Mouse (Mus musculus) brain, adult 10 weeks (tissue): ENCODE measurements around the gene Slc6a21. TPM values are rescaled to one million over a fixed set of nuclear protein-coding genes. Genes with fewer than 3 reads are reported as not detected.

Source experiments
- polyA plus RNA-seq: library from polyadenylated mRNA; stranded (reverse); fragments of 350-450 nt; fragmentation: Illumina TruSeq; extraction: RNeasy Lipid Tissue Mini Kit (QIAGEN cat#74804); gene quantifications from one replicate; pipeline ENCODE4 v1.2.3, GENCODE M21; 2015; ENCODE audit warnings: low read depth, low replicate concordance

Gene Slc6a21
- polyA plus RNA-seq: not detected

DNA sequence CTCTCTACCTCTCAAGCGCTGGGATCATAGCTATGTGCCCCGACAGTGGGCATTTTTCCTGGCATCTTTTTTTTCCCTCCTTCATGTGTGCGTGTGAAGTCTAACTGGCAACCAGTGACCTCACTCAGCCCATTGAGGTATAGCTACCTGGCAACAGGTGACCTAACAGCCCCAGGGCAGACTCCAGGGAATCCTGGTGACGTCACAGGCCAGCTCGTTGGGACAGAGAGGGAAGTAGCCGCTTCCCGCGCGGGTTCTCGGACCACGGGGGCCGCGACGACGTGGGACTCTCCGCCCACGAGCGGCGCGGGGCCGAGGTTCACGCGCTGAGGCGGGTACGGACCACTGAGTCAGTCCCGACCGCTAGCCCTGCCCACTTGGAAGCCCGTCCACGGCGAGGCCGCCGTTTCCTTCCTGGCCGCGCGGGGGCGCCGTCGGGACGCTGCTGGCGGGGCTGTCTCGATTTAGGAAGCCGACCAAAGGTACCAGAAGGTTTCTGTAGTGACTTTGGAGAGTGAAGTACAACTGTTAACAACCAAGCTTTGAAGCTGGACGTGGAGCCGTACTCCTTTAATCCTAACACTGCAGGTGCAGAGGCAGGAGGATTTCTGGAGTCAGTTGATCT lies at the start of gene Slc6a21:
Gene Slc6a21, plus strand, starts transcription at position 378 of the 625 bp plus-strand sequence.

DNA sequence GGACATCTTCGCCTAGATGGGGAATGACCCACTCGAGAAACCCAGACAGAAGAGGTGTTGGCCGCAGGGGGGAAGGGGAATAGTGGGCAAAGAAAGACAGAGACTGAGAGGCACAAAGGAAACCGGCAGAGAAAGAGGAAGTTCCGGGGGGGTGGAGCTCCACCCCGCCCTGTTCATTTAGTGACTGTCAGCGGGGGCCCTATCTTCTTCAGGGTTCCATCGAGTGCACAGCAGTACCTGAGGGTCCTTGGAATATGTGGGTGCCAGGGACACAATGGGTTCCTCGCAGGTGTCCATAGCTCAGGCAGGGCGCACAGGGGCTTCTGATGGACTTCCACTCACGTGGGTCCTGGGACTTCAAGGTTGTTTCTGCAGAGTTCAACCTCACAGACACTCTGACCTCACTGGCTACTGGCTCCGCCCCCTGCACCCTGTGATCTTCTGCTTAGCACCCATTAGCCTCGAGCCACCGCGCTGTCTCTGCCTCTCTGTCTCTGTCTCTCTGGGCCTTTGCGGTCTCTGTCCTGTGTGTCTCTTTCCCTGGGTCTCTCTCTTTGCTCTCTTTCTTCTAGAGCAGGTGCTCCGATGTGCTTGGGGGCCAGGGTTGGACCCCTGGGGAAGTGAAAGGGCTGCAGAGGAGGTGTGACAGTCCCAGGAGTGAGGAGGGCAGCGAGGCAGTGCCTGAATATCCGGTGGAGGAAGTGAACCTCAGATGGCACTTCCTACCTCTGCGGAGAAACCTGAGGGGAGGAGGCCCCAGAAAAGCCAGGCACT lies 38.4 kb upstream of the Slc6a21 start, which contains the start of gene Cd37:
Gene Cd37, minus strand, starts transcription at position 393 of the 774 bp plus-strand sequence.

GRCm38 (mm10) chr7:45240633-45241388 lies 36.5 kb upstream of the Slc6a21 start, which contains the start of gene Slc6a16:
Gene Slc6a16 (plus strand): TSS chr7:45241085.

DNA sequence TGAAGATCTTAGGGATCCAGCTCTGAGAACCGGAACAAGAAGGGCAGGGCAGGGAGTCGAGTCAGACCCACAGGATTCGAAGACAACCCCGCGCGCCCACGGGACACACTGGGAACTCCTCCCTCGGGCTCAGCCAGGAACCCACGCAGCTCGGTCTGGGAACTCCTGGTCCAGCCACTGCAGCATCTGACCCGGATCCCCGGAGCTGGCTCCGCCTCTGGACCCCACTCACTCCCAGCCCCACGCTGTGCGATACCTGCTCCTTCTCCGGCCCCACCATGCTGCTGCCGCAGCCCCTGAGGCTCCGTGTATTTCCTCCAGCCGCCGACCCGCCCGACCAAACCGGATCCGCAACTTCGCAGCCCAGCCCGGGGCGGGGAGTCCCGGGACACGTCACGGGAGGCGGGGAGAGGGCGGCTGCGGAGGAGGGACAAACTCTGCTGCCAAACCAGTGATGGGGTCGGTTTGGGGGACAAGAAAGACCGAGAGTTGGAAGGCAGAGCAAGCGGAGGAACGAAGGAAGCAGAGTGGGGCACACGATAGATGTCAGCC lies 56.2 kb downstream of the Slc6a21 start, which contains the start of gene Trpm4:
Gene Trpm4, minus strand, starts transcription at position 350 of the 552 bp plus-strand sequence.

DNA sequence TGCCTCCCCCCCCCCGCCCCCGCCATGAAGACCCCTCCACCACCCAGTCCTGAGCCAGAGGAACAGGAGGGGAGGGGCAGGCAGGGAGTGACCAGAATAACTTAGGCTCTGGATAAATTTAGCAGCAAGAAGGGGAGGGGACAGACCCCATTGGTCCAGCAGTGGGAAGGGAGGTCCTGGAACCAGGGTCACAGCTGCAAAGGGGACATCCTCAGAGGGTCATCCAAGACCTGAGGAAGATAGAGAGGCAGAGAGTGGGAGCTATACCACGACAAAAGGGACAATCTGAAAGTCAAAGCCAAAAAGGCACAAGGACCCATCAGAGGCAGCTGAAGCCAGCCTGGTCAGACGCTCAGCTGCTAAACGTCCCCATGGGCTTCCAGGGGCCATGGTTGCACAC lies 57.7 kb downstream of the Slc6a21 start, which contains the start of gene Hrc:
Gene Hrc, plus strand, starts transcription at position 235 of the 400 bp plus-strand sequence.

Other genes starting within 250 kb of the Slc6a21 start
- 23.9 TPM for gene Prr12, start 224.6 kb upstream of the Slc6a21 start, polyA plus RNA-seq
- 64.6 TPM for gene Nosip, start 215.1 kb upstream of the Slc6a21 start, polyA plus RNA-seq
- 11.6 TPM for gene Prrg2, start 214.8 kb upstream of the Slc6a21 start, polyA plus RNA-seq
- 6.6 TPM for gene Rcn3, start 185.3 kb upstream of the Slc6a21 start, polyA plus RNA-seq
- 20.1 TPM for gene Fcgrt, start 173.7 kb upstream of the Slc6a21 start, polyA plus RNA-seq
- gene Rps11, start 153.1 kb upstream of the Slc6a21 start, polyA plus RNA-seq: 807 TPM
- 1,952 TPM for gene Rpl13a, start 148.8 kb upstream of the Slc6a21 start, polyA plus RNA-seq
- not detected for gene Gm45713, start 141.3 kb upstream of the Slc6a21 start, polyA plus RNA-seq
- gene Flt3l, start 141.1 kb upstream of the Slc6a21 start, polyA plus RNA-seq: 11.0 TPM
- gene Pih1d1, start 123.2 kb upstream of the Slc6a21 start, polyA plus RNA-seq: 50.0 TPM
- gene Aldh16a1, start 122.9 kb upstream of the Slc6a21 start, polyA plus RNA-seq: 6.5 TPM
- gene Slc17a7, start 113.6 kb upstream of the Slc6a21 start, polyA plus RNA-seq: 704 TPM
- gene Gfy, start 97.9 kb upstream of the Slc6a21 start, polyA plus RNA-seq: not detected
- gene Pth2, start 96.5 kb upstream of the Slc6a21 start, polyA plus RNA-seq: not detected
- gene Ccdc155, start 72.6 kb upstream of the Slc6a21 start, polyA plus RNA-seq: 2.2 TPM
- 39.0 TPM for gene Dkkl1, start 65.4 kb upstream of the Slc6a21 start, polyA plus RNA-seq
- gene Tead2, start 61.8 kb upstream of the Slc6a21 start, polyA plus RNA-seq: 3.6 TPM
- gene Cd37, start 38.4 kb upstream of the Slc6a21 start, polyA plus RNA-seq: 3.8 TPM
- gene Slc6a16, start 36.4 kb upstream of the Slc6a21 start, polyA plus RNA-seq: 1.2 TPM
- 19.6 TPM for gene Trpm4, start 56.3 kb downstream of the Slc6a21 start, polyA plus RNA-seq
- gene Hrc, start 57.8 kb downstream of the Slc6a21 start, polyA plus RNA-seq: 0.54 TPM
- gene Ppfia3, start 89.5 kb downstream of the Slc6a21 start, polyA plus RNA-seq: 84.5 TPM
- 167 TPM for gene Lin7b, start 93.1 kb downstream of the Slc6a21 start, polyA plus RNA-seq
- gene Snrnp70, start 118.2 kb downstream of the Slc6a21 start, polyA plus RNA-seq: 309 TPM
- gene Kcna7, start 128.1 kb downstream of the Slc6a21 start, polyA plus RNA-seq: not detected
- not detected for gene Ntf5, start 136.2 kb downstream of the Slc6a21 start, polyA plus RNA-seq
- not detected for gene Lhb, start 143.3 kb downstream of the Slc6a21 start, polyA plus RNA-seq
- 14.8 TPM for gene Gys1, start 157.3 kb downstream of the Slc6a21 start, polyA plus RNA-seq
- gene Ruvbl2, start 160.6 kb downstream of the Slc6a21 start, polyA plus RNA-seq: 40.3 TPM
- 586 TPM for gene Ftl1, start 182.4 kb downstream of the Slc6a21 start, polyA plus RNA-seq
- 77.2 TPM for gene Bax, start 189.4 kb downstream of the Slc6a21 start, polyA plus RNA-seq
- 0.27 TPM for gene Tulp2, start 204.4 kb downstream of the Slc6a21 start, polyA plus RNA-seq
- gene Gm45808, start 209.3 kb downstream of the Slc6a21 start, polyA plus RNA-seq: not detected
- gene Dhdh, start 211.3 kb downstream of the Slc6a21 start, polyA plus RNA-seq: 6.1 TPM
- gene Nucb1, start 232.9 kb downstream of the Slc6a21 start, polyA plus RNA-seq: 90.0 TPM
- gene Ppp1r15a, start 248.8 kb downstream of the Slc6a21 start, polyA plus RNA-seq: 17.3 TPM
- gene Plekha4, start 248.8 kb downstream of the Slc6a21 start, polyA plus RNA-seq: 2.7 TPM